Mouse (Mus musculus): ENCODE measurements at regions not wholly inside any gene's neighbourhood (a gene's known extent, or its start where the extent isn't known, plus 50 kb on each side); places are given as distances from the start of the nearest gene placed in this dataset.

DNA sequence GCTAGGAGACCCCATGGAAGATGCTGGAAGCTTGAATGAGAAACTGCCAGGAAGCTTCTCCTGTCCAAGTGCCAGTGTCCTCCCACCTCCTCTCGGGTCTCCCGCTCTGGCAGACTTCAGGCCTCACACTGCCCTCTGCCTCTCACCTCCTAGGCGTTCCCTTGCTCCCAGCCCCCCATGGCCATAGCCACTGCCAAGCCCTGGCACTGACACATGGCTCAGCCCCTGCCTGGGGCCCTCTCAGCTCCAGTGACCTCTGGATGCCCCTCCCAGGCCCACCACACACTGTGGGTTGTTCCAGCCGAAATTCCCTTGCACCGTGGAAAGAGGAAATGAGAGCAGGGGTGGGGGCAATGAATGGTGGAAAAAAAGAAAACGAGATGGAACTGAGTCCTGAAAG is 227.3 kb downstream of the Cyp26b1 start:
- DNase-seq (ENCODE audit: low spot score) = no peak
- WGBS = 33% methylated on average over 6 of the region's 6 CpGs
- ATAC-seq = no peak
- Histone ChIP-seq H3K9me3 (ENCODE audit: low read length) (no peaks in the 10 kb centered on the region), H3K4me2 (replicated peaks; ENCODE audit: low read depth, low read length) (no peak overlapping the region), H3K9ac (replicated peaks; ENCODE audit: low read depth) (no peak overlapping the region), H3K27me3 (replicated peaks; ENCODE audit: insufficient read depth, low read length) (no peaks in the 10 kb centered on the region), H3K36me3 (ENCODE audit: insufficient read depth, low read length) (no peaks in the 10 kb centered on the region), H3K4me3 (ENCODE audit: low read depth, low read length) (no peak overlapping the region), H3K4me1 (ENCODE audit: insufficient read depth, low read depth, low read length) (no peaks in the 10 kb centered on the region), H3K27ac (ENCODE audit: low read length) (no peak overlapping the region)
- TF ChIP-seq EP300 (IDR thresholded peaks at IDR 0.05) (no peak), CTCF (IDR thresholded peaks at IDR 0.05) (no peak)

DNA sequence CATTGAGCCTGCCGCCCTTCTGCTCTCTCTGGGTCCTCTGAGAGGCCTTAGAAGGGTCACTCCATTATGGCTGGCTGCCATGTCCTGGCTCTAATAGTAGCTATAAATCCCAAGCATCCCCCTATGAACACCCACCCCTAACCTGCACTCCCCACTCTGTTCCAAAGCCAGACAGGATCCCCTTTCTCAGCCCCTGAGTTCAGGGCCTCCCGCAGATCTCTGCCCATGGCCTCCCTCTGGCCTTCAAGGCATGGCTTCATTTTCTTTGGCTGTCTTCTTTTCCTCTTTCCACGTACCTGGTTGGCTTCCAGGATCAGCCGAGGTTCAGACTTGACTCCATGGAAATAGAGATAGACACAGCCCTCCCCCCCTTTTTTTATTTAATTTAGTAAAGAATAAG is 227.8 kb downstream of the Cyp26b1 start:
- no peaks in the 10 kb centered on the region for H3K9me3 ChIP-seq (ENCODE audit: low read length)
- H3K4me3 ChIP-seq (ENCODE audit: low read depth, low read length) = no peak overlapping the region
- H3K27ac ChIP-seq (ENCODE audit: low read length) = no peak overlapping the region
- ATAC-seq = no peak
- H3K27me3 ChIP-seq (replicated peaks; ENCODE audit: insufficient read depth, low read length) = no peaks in the 10 kb centered on the region
- H3K4me2 ChIP-seq (replicated peaks; ENCODE audit: low read depth, low read length) = no peak overlapping the region
- WGBS = 72% methylated on average over 4 of the region's 4 CpGs
- H3K9ac ChIP-seq (replicated peaks; ENCODE audit: low read depth) = no peak overlapping the region
- no peak for DNase-seq (ENCODE audit: low spot score)
- H3K4me1 ChIP-seq (ENCODE audit: insufficient read depth, low read depth, low read length) = no peaks in the 10 kb centered on the region
- no peaks in the 10 kb centered on the region for H3K36me3 ChIP-seq (ENCODE audit: insufficient read depth, low read length)
- TF ChIP-seq CTCF (IDR thresholded peaks at IDR 0.05) = no peak
- TF ChIP-seq EP300 (IDR thresholded peaks at IDR 0.05) = no peak

DNA sequence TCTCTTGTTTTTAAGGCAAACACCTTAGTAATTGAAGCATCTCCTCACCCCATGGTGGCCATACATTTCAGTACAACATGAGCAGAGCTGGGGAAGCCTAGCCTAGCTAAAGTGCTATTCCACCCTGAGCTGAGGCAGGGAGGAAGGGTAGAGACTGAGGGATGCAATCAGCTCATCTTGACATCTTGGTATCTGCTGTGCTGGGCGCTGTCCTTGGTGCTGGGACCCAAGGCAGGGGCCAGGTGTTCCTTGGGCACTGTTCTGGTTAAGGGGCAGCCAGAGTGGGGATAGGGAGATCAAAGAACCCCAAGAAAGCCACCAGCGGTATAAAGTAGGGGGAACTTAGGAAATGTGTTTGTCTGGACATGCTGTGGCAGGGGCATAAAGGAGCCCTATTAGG is 228.7 kb downstream of the Cyp26b1 start:
- no peak for TF ChIP-seq CTCF (IDR thresholded peaks at IDR 0.05)
- no peak for TF ChIP-seq EP300 (IDR thresholded peaks at IDR 0.05)
- no peaks in the 10 kb centered on the region for H3K27me3 ChIP-seq (replicated peaks; ENCODE audit: insufficient read depth, low read length)
- no peaks in the 10 kb centered on the region for H3K4me1 ChIP-seq (ENCODE audit: insufficient read depth, low read depth, low read length)
- H3K4me2 ChIP-seq (replicated peaks; ENCODE audit: low read depth, low read length) = no peak overlapping the region
- 9% methylated on average over 2 of the region's 2 CpGs for WGBS
- H3K9ac ChIP-seq (replicated peaks; ENCODE audit: low read depth) = no peak overlapping the region
- H3K27ac ChIP-seq (ENCODE audit: low read length) = no peak overlapping the region
- DNase-seq (ENCODE audit: low spot score) (no peak), ATAC-seq (no peak)
- H3K36me3 ChIP-seq (ENCODE audit: insufficient read depth, low read length) = no peaks in the 10 kb centered on the region
- H3K9me3 ChIP-seq (ENCODE audit: low read length) = no peaks in the 10 kb centered on the region
- no peak overlapping the region for H3K4me3 ChIP-seq (ENCODE audit: low read depth, low read length)

DNA sequence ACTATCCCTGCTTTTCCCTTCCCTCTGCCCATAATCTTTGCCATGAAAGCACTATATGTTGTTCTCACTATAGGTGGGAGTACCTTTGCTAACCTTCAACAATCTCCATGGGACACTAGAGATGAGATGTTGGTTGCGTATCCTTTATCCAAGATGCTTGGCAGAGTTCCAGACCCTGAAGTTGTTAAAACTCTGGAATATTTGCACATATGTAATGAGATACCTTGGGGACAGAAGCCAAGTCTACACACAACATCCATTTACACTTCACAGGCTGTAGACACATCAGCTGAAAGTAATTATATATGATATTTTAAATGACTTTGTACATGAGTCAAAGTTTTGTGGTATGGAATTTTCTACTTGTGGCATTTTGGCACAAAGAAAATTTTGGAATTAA is 231.4 kb downstream of the Cyp26b1 start:
- 75% methylated on average over 1 of the region's 1 CpGs for WGBS
- H3K27ac ChIP-seq (ENCODE audit: low read length) = no peak overlapping the region
- H3K36me3 ChIP-seq (ENCODE audit: insufficient read depth, low read length) = no peaks in the 10 kb centered on the region
- H3K4me1 ChIP-seq (ENCODE audit: insufficient read depth, low read depth, low read length) = no peaks in the 10 kb centered on the region
- no peaks in the 10 kb centered on the region for H3K9me3 ChIP-seq (ENCODE audit: low read length)
- TF ChIP-seq EP300 (IDR thresholded peaks at IDR 0.05) = no peak
- TF ChIP-seq CTCF (IDR thresholded peaks at IDR 0.05) = no peak
- H3K9ac ChIP-seq (replicated peaks; ENCODE audit: low read depth) = no peak overlapping the region
- no peaks in the 10 kb centered on the region for H3K27me3 ChIP-seq (replicated peaks; ENCODE audit: insufficient read depth, low read length)
- no peak for DNase-seq (ENCODE audit: low spot score)
- H3K4me2 ChIP-seq (replicated peaks; ENCODE audit: low read depth, low read length) = no peak overlapping the region
- ATAC-seq = no peak
- no peak overlapping the region for H3K4me3 ChIP-seq (ENCODE audit: low read depth, low read length)

DNA sequence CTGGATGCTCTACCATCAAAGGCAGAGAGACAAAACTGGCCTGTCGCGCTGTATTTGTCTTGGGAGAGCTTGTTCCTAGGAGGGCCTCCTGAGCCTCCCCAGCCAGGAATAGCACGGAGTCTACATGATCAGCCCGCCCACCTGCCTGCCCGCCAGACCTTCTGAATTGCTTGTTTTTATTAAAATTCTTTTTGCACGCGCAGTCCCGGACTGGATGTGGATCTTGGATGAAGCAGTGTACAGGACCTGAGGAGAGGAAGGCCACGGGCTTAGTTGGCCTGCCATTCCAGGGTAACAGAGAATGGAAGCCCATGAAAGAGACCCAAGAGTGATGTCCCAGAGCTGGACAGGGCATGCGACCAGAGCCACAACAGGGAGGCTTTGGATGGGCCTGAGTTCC is 235.8 kb downstream of the Cyp26b1 start:
- no peak overlapping the region for H3K9ac ChIP-seq (replicated peaks; ENCODE audit: low read depth)
- no peaks in the 10 kb centered on the region for H3K9me3 ChIP-seq (ENCODE audit: low read length)
- H3K4me2 ChIP-seq (replicated peaks; ENCODE audit: low read depth, low read length) = no peak overlapping the region
- TF ChIP-seq CTCF (IDR thresholded peaks at IDR 0.05) = no peak
- H3K36me3 ChIP-seq (ENCODE audit: insufficient read depth, low read length) = no peaks in the 10 kb centered on the region
- no peak for DNase-seq (ENCODE audit: low spot score)
- H3K4me1 ChIP-seq (ENCODE audit: insufficient read depth, low read depth, low read length) = no peaks in the 10 kb centered on the region
- no peak overlapping the region for H3K4me3 ChIP-seq (ENCODE audit: low read depth, low read length)
- no peaks in the 10 kb centered on the region for H3K27me3 ChIP-seq (replicated peaks; ENCODE audit: insufficient read depth, low read length)
- ATAC-seq = no peak
- 74% methylated on average over 10 of the region's 10 CpGs for WGBS
- H3K27ac ChIP-seq (ENCODE audit: low read length) = no peak overlapping the region

DNA sequence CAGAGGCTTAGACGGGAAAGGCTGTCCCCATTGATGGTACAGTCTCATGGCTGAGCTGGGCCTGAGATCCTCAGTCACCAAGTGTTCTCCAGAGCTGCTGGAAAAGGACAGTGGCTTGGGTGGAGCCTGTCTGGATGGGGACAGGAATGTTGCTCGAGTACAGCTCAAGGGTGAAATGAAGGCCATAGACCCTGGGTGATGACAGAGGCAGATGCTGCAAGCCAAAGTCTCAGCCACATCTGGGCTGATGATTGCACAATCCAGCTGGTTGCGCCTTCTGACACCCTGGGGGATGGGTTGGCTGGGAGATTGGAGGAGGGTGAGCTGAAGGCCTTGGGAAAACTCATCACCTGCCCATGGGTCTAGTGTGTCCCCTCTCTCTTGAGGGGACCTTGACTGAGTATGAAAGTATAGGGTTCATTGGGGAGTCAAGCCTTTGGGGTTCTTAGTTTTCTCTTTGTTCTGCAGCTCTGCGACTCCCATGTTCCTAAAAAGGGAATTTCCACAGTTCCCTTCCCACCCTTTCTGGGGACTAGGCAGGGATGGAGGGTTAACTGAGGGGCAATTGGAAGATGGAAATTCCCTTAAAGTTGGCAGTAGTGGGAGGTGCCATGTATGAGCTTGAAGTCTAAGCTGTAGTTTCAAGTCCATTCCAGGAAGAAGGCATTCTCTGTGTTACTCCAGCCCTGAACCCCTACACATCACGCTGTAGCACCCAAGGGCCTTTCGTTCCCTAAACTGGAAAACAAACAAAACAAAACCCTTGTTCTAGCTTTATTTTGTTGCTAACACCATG is 240.1 kb downstream of the Cyp26b1 start:
- peak; percentile 81 for ATAC-seq
- 0 out of 2 replicates have a peak, but pooled peaks have one; percentile 22 for TF ChIP-seq EP300 (IDR thresholded peaks at IDR 0.05)
- no peak for TF ChIP-seq CTCF (IDR thresholded peaks at IDR 0.05)
- Histone ChIP-seq H3K36me3 (ENCODE audit: insufficient read depth, low read length) (no peaks in the 10 kb centered on the region), H3K9me3 (ENCODE audit: low read length) (no peaks in the 10 kb centered on the region), H3K27me3 (replicated peaks; ENCODE audit: insufficient read depth, low read length) (no peaks in the 10 kb centered on the region), H3K4me2 (replicated peaks; ENCODE audit: low read depth, low read length) (no peak overlapping the region), H3K27ac (ENCODE audit: low read length) (no peak overlapping the region), H3K9ac (replicated peaks; ENCODE audit: low read depth) (no peak overlapping the region), H3K4me1 (ENCODE audit: insufficient read depth, low read depth, low read length) (no peaks in the 10 kb centered on the region), H3K4me3 (ENCODE audit: low read depth, low read length) (no peak overlapping the region)
- peak; percentile 68 for DNase-seq (ENCODE audit: low spot score)
- 78% methylated on average over 6 of the region's 6 CpGs for WGBS

All from lung, postnatal 0 days (tissue).